Mouse (Mus musculus) bone marrow macrophage, adult 2 months (primary cell): ENCODE results near the gene Syndig1.

Source experiments
- CTCF ChIP-seq: IDR thresholded peaks from 2 replicates; pipeline ENCODE4 v1.5.1; 2012; ENCODE audit warnings: low read depth, mild to moderate bottlenecking, low read length, moderate library complexity
- POLR2A ChIP-seq: IDR thresholded peaks from 2 replicates; pipeline ENCODE4 v1.6.1; 2012; ENCODE audit warnings: mild to moderate bottlenecking, low read depth, low read length, borderline replicate concordance

DNA sequence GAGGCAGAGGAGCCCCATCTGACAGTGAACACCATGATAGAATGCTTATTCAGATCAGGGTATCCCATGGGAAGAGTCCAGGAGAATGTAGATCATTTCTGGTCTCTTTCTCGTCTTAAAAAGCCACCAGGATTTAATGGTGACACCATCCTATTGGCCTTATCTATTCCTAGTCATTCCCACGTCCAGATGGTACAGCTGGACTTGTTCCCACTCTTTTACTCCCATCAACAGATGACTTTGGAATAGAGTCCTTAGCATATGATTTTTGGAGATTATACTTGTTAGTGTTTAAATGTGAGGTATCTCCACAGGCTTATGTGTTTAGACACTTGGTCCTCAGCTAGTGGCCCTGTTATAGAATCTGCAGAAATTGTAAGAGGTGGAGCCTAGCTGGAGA lies 94.5 kb downstream of the Syndig1 start:
- no peak for TF ChIP-seq CTCF
- TF ChIP-seq POLR2A: no peak
